Mouse (Mus musculus): Measurements from ENCODE around the gene Atg16l2.

Gene Atg16l2

GRCm38 (mm10) chr7:101301881-101302456, at the start of gene Atg16l2:
TSS of gene Atg16l2 (minus strand) at chr7:101302251.
- peak; percentile 77 to 82 for DNase-seq (ENCODE audit: low spot score in 2 of 2)

GRCm38 (mm10) chr7:101349861-101350260, 47.8 kb upstream of the Atg16l2 start:
- DNase-seq (ENCODE audit: low spot score in 2 of 2), result peak in 1 of 2 experiments; percentile 47

GRCm38 (mm10) chr7:101348312-101348711, 46.3 kb upstream of the Atg16l2 start:
- no peak for DNase-seq (ENCODE audit: low spot score in 2 of 2)

GRCm38 (mm10) chr7:101347767-101348270, 45.8 kb upstream of the Atg16l2 start, which contains the start of gene Arap1:
TSS of gene Arap1 (plus strand) at chr7:101348067.
- DNase-seq (ENCODE audit: low spot score in 2 of 2), result peak in 1 of 2 experiments; percentile 36

GRCm38 (mm10) chr7:101346991-101347390, 44.9 kb upstream of the Atg16l2 start:
- no peak for DNase-seq (ENCODE audit: low spot score in 2 of 2)

- DNase-seq (ENCODE audit: low spot score in 2 of 2), result no peak
Measured at GRCm38 (mm10) chr7:101344892-101345291, 42.8 kb upstream of the Atg16l2 start.

- DNase-seq (ENCODE audit: low spot score in 2 of 2), result no peak
Measured at GRCm38 (mm10) chr7:101343135-101343534, 41.1 kb upstream of the Atg16l2 start.

- no peak for DNase-seq (ENCODE audit: low spot score in 2 of 2)
Measured at GRCm38 (mm10) chr7:101341405-101341804, 39.4 kb upstream of the Atg16l2 start.

- no peak for DNase-seq (ENCODE audit: low spot score in 2 of 2)
Measured at GRCm38 (mm10) chr7:101337401-101337800, 35.4 kb upstream of the Atg16l2 start.

- DNase-seq (ENCODE audit: low spot score in 2 of 2), result no peak
Measured at GRCm38 (mm10) chr7:101336686-101337085, 34.6 kb upstream of the Atg16l2 start.

- no peak for DNase-seq (ENCODE audit: low spot score in 2 of 2)
Measured at GRCm38 (mm10) chr7:101335228-101335627, 33.2 kb upstream of the Atg16l2 start.

- DNase-seq (ENCODE audit: low spot score in 2 of 2), result no peak
Measured at GRCm38 (mm10) chr7:101332045-101332831, 30.2 kb upstream of the Atg16l2 start.

GRCm38 (mm10) chr7:101330841-101331173, 28.8 kb upstream of the Atg16l2 start:
- no peak for DNase-seq (ENCODE audit: low spot score in 2 of 2)

GRCm38 (mm10) chr7:101330074-101330840, 28.2 kb upstream of the Atg16l2 start:
- no peak for DNase-seq (ENCODE audit: low spot score in 2 of 2)

GRCm38 (mm10) chr7:101329606-101330005, 27.6 kb upstream of the Atg16l2 start:
- DNase-seq (ENCODE audit: low spot score in 2 of 2), result no peak

GRCm38 (mm10) chr7:101328621-101329158, 26.6 kb upstream of the Atg16l2 start:
- no peak for DNase-seq (ENCODE audit: low spot score in 2 of 2)

GRCm38 (mm10) chr7:101327786-101328185, 25.7 kb upstream of the Atg16l2 start:
- DNase-seq (ENCODE audit: low spot score in 2 of 2), result no peak

- DNase-seq (ENCODE audit: low spot score in 2 of 2), result no peak
Measured at GRCm38 (mm10) chr7:101327263-101327662, 25.2 kb upstream of the Atg16l2 start.

GRCm38 (mm10) chr7:101326006-101326405, 24.0 kb upstream of the Atg16l2 start:
- DNase-seq (ENCODE audit: low spot score in 2 of 2), result no peak

GRCm38 (mm10) chr7:101324142-101324962, 22.3 kb upstream of the Atg16l2 start:
- no peak for DNase-seq (ENCODE audit: low spot score in 2 of 2)

- DNase-seq (ENCODE audit: low spot score in 2 of 2), result no peak
Measured at GRCm38 (mm10) chr7:101323141-101323594, 21.1 kb upstream of the Atg16l2 start.

Data from cerebellum, postnatal 4 days (tissue).